Mouse (Mus musculus): ENCODE data around the gene Ascl2.

GRCm38 (mm10) chr7:143012230-143012875 is 43.3 kb upstream of the Ascl2 start:
- no peak for TF ChIP-seq POLR2A (IDR thresholded peaks at IDR 0.05; ENCODE audit: extremely low read depth, insufficient read depth, low read length)
- no peak for TF ChIP-seq CTCF (IDR thresholded peaks at IDR 0.05; ENCODE audit: low read depth, low read length)

All from liver, adult 2 months (tissue).